8 mouse cellular contexts compared by ENCODE assay signal in genomic region chr1:24378125-24378821, GRCm38 (mm10).
DNase-seq lines count a peak whose midpoint lies in the region; ATAC-seq and TF ChIP-seq lines count a peak whose summit lies in the region.

No protein-coding gene starts in this region.

- no peak overlapping the region for H3K9ac ChIP-seq in intestine, embryonic 14.5 days (ENCODE audit: low read length)
- H3K9ac ChIP-seq in liver, embryonic 14.5 days (replicated peaks) = no peak overlapping the region

- H3K9me3 ChIP-seq in intestine, embryonic 14.5 days (ENCODE audit: control insufficient read depth, low read length) = no peaks in the 10 kb centered on the region
- H3K9me3 ChIP-seq in liver, embryonic 14.5 days (ENCODE audit: control insufficient read depth, low read length) = no peaks in the 10 kb centered on the region

- H3K4me2 ChIP-seq in intestine, embryonic 14.5 days (ENCODE audit: low read length) = no peak overlapping the region
- no peak overlapping the region for H3K4me2 ChIP-seq in liver, embryonic 14.5 days (ENCODE audit: low read depth)

- TF ChIP-seq EP300 in liver, embryonic 14.5 days (IDR thresholded peaks at IDR 0.05; ENCODE audit: low read depth) = no peak

- H3K27ac ChIP-seq in kidney, adult 2 months (ENCODE audit: insufficient read depth, low read depth, low read length) = no peak overlapping the region
- no peak overlapping the region for H3K27ac ChIP-seq in intestine, embryonic 14.5 days (ENCODE audit: low read depth)
- no peak overlapping the region for H3K27ac ChIP-seq in liver, embryonic 14.5 days

- 23% methylated on average over 8 of the region's 8 CpGs for WGBS in kidney, adult 2 months
- WGBS in intestine, embryonic 14.5 days = 13% methylated on average over 8 of the region's 8 CpGs
- WGBS in liver, embryonic 14.5 days (ENCODE audit: insufficient replicate concordance) = 36% methylated on average over 8 of the region's 8 CpGs

- TF ChIP-seq CTCF in kidney, adult 2 months (conservative IDR thresholded peaks at IDR 0.05; ENCODE audit: insufficient read depth, insufficient read length, low read depth, low read length) = peak; percentile 54
- peak; percentile 39 for TF ChIP-seq CTCF in liver, embryonic 14.5 days (IDR thresholded peaks at IDR 0.05; ENCODE audit: low read depth)

- ATAC-seq in intestine, embryonic 14.5 days (replicated peaks; ENCODE audit: low FRiP score, low TSS enrichment, low read depth) = peak; percentile 47; the same call in 1 of the 2 replicates
- ATAC-seq in liver, embryonic 14.5 days (ENCODE audit: insufficient read depth) = no peak

- DNase-seq in kidney, adult 2 months = peak; percentile 36
- DNase-seq in kidney, adult 18-20 months = no peak
- DNase-seq in adrenal gland, postnatal 10 days = peak; percentile 48
- peak; percentile 72 for DNase-seq in embryo, embryonic 10.5 days (ENCODE audit: low spot score)
- peak; percentile 59 for DNase-seq in intestine, embryonic 14.5 days (ENCODE audit: low spot score)
- no peak for DNase-seq in liver, embryonic 14.5 days (ENCODE audit: low read depth in 3 of 3, low spot score in 3 of 3)
- DNase-seq in retina, postnatal 7 days (ENCODE audit: low read depth, low spot score) = peak; percentile 46
- DNase-seq in c-Kit-positive CD71-positive TER-119-positive erythroid progenitor cells, embryonic 14.5 days (ENCODE audit: low spot score) = no peak

- no peak for TF ChIP-seq POLR2A in kidney, adult 2 months (IDR thresholded peaks at IDR 0.05; ENCODE audit: low read depth, low read length)

- no peaks in the 10 kb centered on the region for H3K27me3 ChIP-seq in kidney, adult 2 months (replicated peaks; ENCODE audit: control insufficient read depth, insufficient read depth, low read length)
- H3K27me3 ChIP-seq in intestine, embryonic 14.5 days (replicated peaks; ENCODE audit: control insufficient read depth, insufficient read depth, low read length) = no peaks in the 10 kb centered on the region
- H3K27me3 ChIP-seq in liver, embryonic 14.5 days (ENCODE audit: control insufficient read depth, insufficient read depth, low read length) = no peaks in the 10 kb centered on the region

- H3K36me3 ChIP-seq in kidney, adult 2 months (ENCODE audit: control insufficient read depth, insufficient read depth, low read length) = no peaks in the 10 kb centered on the region
- no peaks in the 10 kb centered on the region for H3K36me3 ChIP-seq in intestine, embryonic 14.5 days (ENCODE audit: control insufficient read depth, insufficient read depth, low read length)
- no peaks in the 10 kb centered on the region for H3K36me3 ChIP-seq in liver, embryonic 14.5 days (replicated peaks; ENCODE audit: control insufficient read depth, insufficient read depth, low read depth)

- no peak overlapping the region for H3K4me3 ChIP-seq in kidney, adult 2 months (ENCODE audit: insufficient read depth, low read depth, low read length)
- no peak overlapping the region for H3K4me3 ChIP-seq in intestine, embryonic 14.5 days (ENCODE audit: low read depth, low read length)
- no peak overlapping the region for H3K4me3 ChIP-seq in liver, embryonic 14.5 days (ENCODE audit: insufficient read depth in 1 of 2, low read depth in 2 of 2, low read length in 2 of 2)

- no peaks in the 10 kb centered on the region for H3K4me1 ChIP-seq in kidney, adult 2 months (ENCODE audit: control insufficient read depth, insufficient read depth, low read length)
- H3K4me1 ChIP-seq in intestine, embryonic 14.5 days (replicated peaks; ENCODE audit: control insufficient read depth, insufficient read depth, low read length) = no peaks in the 10 kb centered on the region
- no peaks in the 10 kb centered on the region for H3K4me1 ChIP-seq in liver, embryonic 14.5 days (replicated peaks; ENCODE audit: control insufficient read depth in 2 of 2, insufficient read depth in 2 of 2, low read length in 1 of 2)

Comparison
In these comparisons a context has a peak if more than half of its experiments do, and no peak if none do; other contexts are left out.
1. DNase-seq: peak in kidney, adult 2 months (single experiment), adrenal gland, postnatal 10 days (single experiment), embryo, embryonic 10.5 days (single experiment), intestine, embryonic 14.5 days (single experiment) and retina, postnatal 7 days (single experiment); none in kidney, adult 18-20 months (single experiment), liver, embryonic 14.5 days (0 of 3) and c-Kit-positive CD71-positive TER-119-positive erythroid progenitor cells, embryonic 14.5 days (single experiment).